Mouse (Mus musculus) MEL (cell line): ENCODE data around the gene Tab1. TPM values are rescaled to one million over a fixed set of nuclear protein-coding genes. Genes with fewer than 3 reads are reported as not detected.

Experiments
- DNase-seq: peaks from one replicate; pipeline ENCODE4 v3.0.0; 2011; ENCODE audit warnings: low read depth, low spot score
- H3K27ac ChIP-seq: 2 replicates; pipeline ENCODE4 v1.5.1; 2012; ENCODE audit warnings: low read depth, mild to moderate bottlenecking, control low read depth, low read length, moderate library complexity; ENCODE audit not compliant: control insufficient read depth
- H3K27me3 ChIP-seq, 2 experiments: fragments of 150-350 bp in 1 of 2; sonication (generic) in 1 of 2; 2 replicates each; pipeline ENCODE4 v1.6.1; 2012; ENCODE audit warnings: low read length in 2 of 2, mild to moderate bottlenecking in 2 of 2, improper control_type of control experiment in 1 of 2, moderate library complexity in 1 of 2; ENCODE audit not compliant: insufficient read depth in 2 of 2, control insufficient read depth in 1 of 2
- H3K36me3 ChIP-seq, 2 experiments: 2 replicates each; pipeline ENCODE4 v1.6.1; 2012 to 2014; ENCODE audit warnings: low read length in 2 of 2, improper control_type of control experiment in 1 of 2, inconsistent platforms in 1 of 2, mild to moderate bottlenecking in 1 of 2; ENCODE audit not compliant: insufficient read depth in 2 of 2, control insufficient read depth in 1 of 2
- H3K4me1 ChIP-seq, 2 experiments: fragments of 150-350 bp in 1 of 2; sonication (generic) in 1 of 2; 2 replicates each; pipeline ENCODE4 v1.6.1; 2012; ENCODE audit warnings: low read length in 2 of 2, improper control_type of control experiment in 1 of 2, mild to moderate bottlenecking in 1 of 2; ENCODE audit not compliant: insufficient read depth in 2 of 2, control insufficient read depth in 1 of 2
- H3K4me3 ChIP-seq, 2 experiments: fragments of 150-350 bp in 1 of 2; sonication (generic) in 1 of 2; 2 replicates each; pipeline ENCODE4 v1.5.1; 2012; ENCODE audit warnings: low read depth in 2 of 2, low read length in 2 of 2, mild to moderate bottlenecking in 2 of 2, moderate library complexity in 2 of 2, control low read depth in 1 of 2, improper control_type of control experiment in 1 of 2; ENCODE audit not compliant: control insufficient read depth in 1 of 2, insufficient read depth in 1 of 2
- H3K79me2 ChIP-seq: 2 replicates; pipeline ENCODE4 v1.6.1; 2012; ENCODE audit warnings: mild to moderate bottlenecking, low read length, moderate library complexity; ENCODE audit not compliant: control insufficient read depth, poor library complexity, insufficient read depth
- H3K9ac ChIP-seq: 2 replicates; pipeline ENCODE4 v1.6.1; 2012; ENCODE audit warnings: low read depth, mild to moderate bottlenecking, control low read depth, low read length, moderate library complexity; ENCODE audit not compliant: control insufficient read depth, poor library complexity, severe bottlenecking
- H3K9me3 ChIP-seq: fragments of 150-350 bp; sonication (generic); replicated peaks from 2 replicates; pipeline ENCODE4 v1.6.1; 2012; ENCODE audit warnings: mild to moderate bottlenecking, low read length, improper control_type of control experiment, moderate library complexity; ENCODE audit not compliant: insufficient read depth
- BHLHE40 ChIP-seq: IDR thresholded peaks from 2 replicates; pipeline ENCODE4 v1.6.1; 2012; ENCODE audit warnings: low read depth, mild to moderate bottlenecking, inconsistent platforms, low read length, improper control_type of control experiment, borderline replicate concordance
- CHD1 ChIP-seq: IDR thresholded peaks from 2 replicates; pipeline ENCODE4 v1.6.1; 2012; ENCODE audit warnings: low read depth, mild to moderate bottlenecking, inconsistent platforms, low read length, improper control_type of control experiment
- CHD2 ChIP-seq: IDR thresholded peaks from 2 replicates; pipeline ENCODE4 v1.6.1; 2011; ENCODE audit warnings: low read length, improper control_type of control experiment
- CTCF ChIP-seq, 3 experiments: IDR thresholded peaks in 2 of 3; conservative IDR thresholded peaks in 1 of 3; 2 replicates each; pipeline ENCODE4 v1.5.1; 2011 to 2012; ENCODE audit warnings: low read length in 3 of 3, low read depth in 2 of 3, mild to moderate bottlenecking in 2 of 3, improper control_type of control experiment in 1 of 3, inconsistent platforms in 1 of 3, mixed read lengths in 1 of 3, moderate library complexity in 1 of 3; ENCODE audit not compliant: control insufficient read depth in 1 of 3, insufficient read depth in 1 of 3, poor library complexity in 1 of 3, severe bottlenecking in 1 of 3
- E2F4 ChIP-seq: IDR thresholded peaks from 2 replicates; pipeline ENCODE4 v1.6.1; 2011; ENCODE audit warnings: low read depth, low read length, improper control_type of control experiment, borderline replicate concordance
- EP300 ChIP-seq, 2 experiments: IDR thresholded peaks; 2 replicates each; pipeline ENCODE4 v1.6.1; 2011; ENCODE audit warnings: improper control_type of control experiment in 2 of 2, low read length in 2 of 2, low read depth in 1 of 2, mild to moderate bottlenecking in 1 of 2
- ETS1 ChIP-seq: IDR thresholded peaks from 2 replicates; pipeline ENCODE4 v1.6.1; 2012; ENCODE audit warnings: low read depth, mild to moderate bottlenecking, inconsistent platforms, low read length, improper control_type of control experiment, moderate library complexity
- GABPA ChIP-seq: IDR thresholded peaks from 2 replicates; pipeline ENCODE4 v1.6.1; 2012; ENCODE audit warnings: low read depth, mild to moderate bottlenecking, inconsistent platforms, low read length, improper control_type of control experiment, moderate library complexity
- GATA1 ChIP-seq: IDR thresholded peaks from 2 replicates; pipeline ENCODE4 v1.6.1; 2011; ENCODE audit warnings: low read depth, low read length, improper control_type of control experiment
- HCFC1 ChIP-seq: IDR thresholded peaks from 2 replicates; pipeline ENCODE4 v1.6.1; 2012; ENCODE audit warnings: low read depth, mild to moderate bottlenecking, inconsistent platforms, low read length, improper control_type of control experiment, moderate library complexity
- KAT2A ChIP-seq: conservative IDR thresholded peaks from 2 replicates; pipeline ENCODE4 v1.6.1; 2012; ENCODE audit warnings: low read depth, low read length, improper control_type of control experiment, inconsistent platforms
- MAX ChIP-seq: IDR thresholded peaks from 2 replicates; pipeline ENCODE4 v1.6.1; 2011; ENCODE audit warnings: low read length, improper control_type of control experiment
- MAZ ChIP-seq: IDR thresholded peaks from 2 replicates; pipeline ENCODE4 v1.6.1; 2012; ENCODE audit warnings: low read depth, mild to moderate bottlenecking, inconsistent platforms, low read length, improper control_type of control experiment
- MEF2A ChIP-seq: IDR thresholded peaks from 2 replicates; pipeline ENCODE4 v1.6.1; 2014; ENCODE audit warnings: low read depth, mild to moderate bottlenecking, inconsistent platforms, low read length, improper control_type of control experiment; ENCODE audit not compliant: poor library complexity, insufficient replicate concordance, severe bottlenecking; ENCODE audit errors: extremely low read depth
- MXI1 ChIP-seq: IDR thresholded peaks from 2 replicates; pipeline ENCODE4 v1.6.1; 2011; ENCODE audit warnings: mild to moderate bottlenecking, low read depth, low read length, improper control_type of control experiment
- MYB ChIP-seq: IDR thresholded peaks from 2 replicates; pipeline ENCODE4 v1.6.1; 2011; ENCODE audit warnings: mild to moderate bottlenecking, low read depth, low read length, improper control_type of control experiment
- MYC ChIP-seq: IDR thresholded peaks from 2 replicates; pipeline ENCODE4 v1.6.1; 2011; ENCODE audit warnings: low read depth, mild to moderate bottlenecking, low read length, improper control_type of control experiment, moderate library complexity
- NELFE ChIP-seq: IDR thresholded peaks from 2 replicates; pipeline ENCODE4 v1.6.1; 2011; ENCODE audit warnings: low read depth, low read length, improper control_type of control experiment
- NRF1 ChIP-seq: IDR thresholded peaks from 2 replicates; pipeline ENCODE4 v1.6.1; 2014; ENCODE audit warnings: low read depth, mild to moderate bottlenecking, inconsistent platforms, low read length, improper control_type of control experiment, moderate library complexity; ENCODE audit not compliant: poor library complexity, insufficient read depth, severe bottlenecking
- POLR2A ChIP-seq, 2 experiments: IDR thresholded peaks; 2 replicates each; pipeline ENCODE4 v1.6.1; 2011 to 2012; ENCODE audit warnings: low read length in 2 of 2, mild to moderate bottlenecking in 2 of 2, control low read depth in 1 of 2, improper control_type of control experiment in 1 of 2, low read depth in 1 of 2, moderate library complexity in 1 of 2; ENCODE audit not compliant: control insufficient read depth in 1 of 2, insufficient read depth in 1 of 2, poor library complexity in 1 of 2
- POLR2AphosphoS5 ChIP-seq: IDR thresholded peaks from 2 replicates; pipeline ENCODE4 v1.6.1; 2012; ENCODE audit warnings: low read depth, borderline replicate concordance, mild to moderate bottlenecking, inconsistent platforms, low read length, moderate library complexity, mixed read lengths
- RAD21 ChIP-seq: IDR thresholded peaks from 2 replicates; pipeline ENCODE4 v1.6.1; 2011; ENCODE audit warnings: mild to moderate bottlenecking, low read depth, low read length, improper control_type of control experiment
- RCOR1 ChIP-seq: IDR thresholded peaks from 2 replicates; pipeline ENCODE4 v1.6.1; 2012; ENCODE audit warnings: low read depth, mild to moderate bottlenecking, inconsistent platforms, low read length, improper control_type of control experiment
- SIN3A ChIP-seq: IDR thresholded peaks from 2 replicates; pipeline ENCODE4 v1.6.1; 2012; ENCODE audit warnings: low read length, improper control_type of control experiment, inconsistent platforms
- SMC3 ChIP-seq: IDR thresholded peaks from 2 replicates; pipeline ENCODE4 v1.6.1; 2011; ENCODE audit warnings: low read depth, low read length, improper control_type of control experiment
- TAL1 ChIP-seq: IDR thresholded peaks from 2 replicates; pipeline ENCODE4 v1.6.1; 2012; ENCODE audit warnings: mild to moderate bottlenecking, inconsistent platforms, low read length, moderate library complexity, mixed read lengths
- TBP ChIP-seq: IDR thresholded peaks from 2 replicates; pipeline ENCODE4 v1.8.0; 2011; ENCODE audit warnings: low read depth, low read length, improper control_type of control experiment
- TCF12 ChIP-seq: IDR thresholded peaks from 2 replicates; pipeline ENCODE4 v1.6.1; 2014; ENCODE audit warnings: low read depth, mild to moderate bottlenecking, inconsistent platforms, low read length, improper control_type of control experiment, moderate library complexity
- UBTF ChIP-seq: IDR thresholded peaks from 2 replicates; pipeline ENCODE4 v1.6.1; 2012; ENCODE audit warnings: low read depth, mild to moderate bottlenecking, inconsistent platforms, low read length, improper control_type of control experiment, moderate library complexity, borderline replicate concordance; ENCODE audit not compliant: insufficient read depth
- USF1 ChIP-seq: IDR thresholded peaks from 2 replicates; pipeline ENCODE4 v1.6.1; 2014; ENCODE audit warnings: low read depth, mild to moderate bottlenecking, inconsistent platforms, low read length, improper control_type of control experiment, moderate library complexity
- USF2 ChIP-seq, 2 experiments: IDR thresholded peaks; 2 replicates each; pipeline ENCODE4 v1.6.1; 2011 to 2012; ENCODE audit warnings: improper control_type of control experiment in 2 of 2, low read length in 2 of 2, borderline replicate concordance in 1 of 2, inconsistent platforms in 1 of 2, low read depth in 1 of 2, mild to moderate bottlenecking in 1 of 2; ENCODE audit not compliant: insufficient read depth in 1 of 2
- ZC3H11A ChIP-seq: IDR thresholded peaks from 2 replicates; pipeline ENCODE4 v1.6.1; 2012; ENCODE audit warnings: low read depth, mild to moderate bottlenecking, inconsistent platforms, low read length, improper control_type of control experiment
- ZKSCAN1 ChIP-seq: IDR thresholded peaks from 2 replicates; pipeline ENCODE4 v1.6.1; 2012; ENCODE audit warnings: low read depth, mild to moderate bottlenecking, inconsistent platforms, low read length, improper control_type of control experiment, moderate library complexity
- ZMIZ1 ChIP-seq: IDR thresholded peaks from 2 replicates; pipeline ENCODE4 v1.6.1; 2012; ENCODE audit warnings: low read depth, mild to moderate bottlenecking, inconsistent platforms, low read length, improper control_type of control experiment, moderate library complexity
- ZNF384 ChIP-seq: IDR thresholded peaks from 2 replicates; pipeline ENCODE4 v1.6.1; 2012; ENCODE audit warnings: low read depth, mild to moderate bottlenecking, inconsistent platforms, low read length, improper control_type of control experiment
- polyA plus RNA-seq, 2 experiments: library from polyadenylated mRNA; stranded (reverse) in 1 of 2; unstranded in 1 of 2; fragments of >175 nt in 1 of 2; fragments of >200 nt in 1 of 2; gene quantifications; 2 replicates each; pipeline versions ENCODE4 v1.2.1 to v1.2.4; 2012; ENCODE audit warnings: low replicate concordance in 2 of 2, low read depth in 1 of 2; ENCODE audit not compliant: insufficient read length in 2 of 2, insufficient read depth in 1 of 2, missing spikeins in 1 of 2
- total RNA-seq: library from RNA; depleted of rRNA; stranded (reverse); fragments of 300-350 nt; gene quantifications from 2 replicates; pipeline ENCODE4 v1.2.3, GENCODE M21; 2012; rRNA removed

Gene Tab1
- total RNA-seq (18.2 and 23.3 TPM in 2 replicates), polyA plus RNA-seq (10 to 100 TPM in 1 of 2 experiments, not detected in 1; 31.1 TPM)

DNA sequence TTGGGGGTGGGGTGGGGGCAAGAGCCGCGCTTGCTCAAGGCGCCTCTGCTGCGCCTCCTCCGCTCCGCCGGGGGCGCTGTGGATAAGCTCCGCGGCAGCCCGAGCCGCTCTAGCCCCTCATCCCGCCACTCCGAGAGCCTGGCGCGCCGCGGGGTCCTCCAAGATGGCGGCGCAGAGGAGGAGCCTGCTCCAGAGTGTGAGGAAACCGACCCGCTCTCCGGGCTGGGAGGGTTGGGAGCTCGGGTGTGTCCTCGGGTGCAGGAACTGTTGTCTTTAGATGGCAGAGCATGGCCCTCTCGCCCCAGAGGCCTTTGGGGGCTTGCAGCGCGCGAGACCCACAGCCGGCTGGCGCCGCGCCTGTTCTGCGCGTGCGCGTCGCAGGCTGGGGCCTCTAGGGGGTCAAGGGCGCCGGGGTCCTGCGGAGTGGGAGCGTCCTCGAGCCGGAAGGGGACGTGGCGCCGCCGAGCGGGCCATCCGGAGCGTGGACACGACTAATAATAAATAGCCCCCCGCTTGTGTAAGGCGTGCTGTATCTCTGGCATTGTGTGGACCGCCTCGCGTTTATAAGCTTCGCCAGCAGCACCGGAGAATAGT is at the start of gene Tab1:
Gene Tab1, plus strand, starts transcription at position 135 of the 594 bp plus-strand sequence.
- peak; percentile 95 for DNase-seq
- H3K9me3 ChIP-seq, result no peaks in the 10 kb centered on the region
- H3K4me1 ChIP-seq, result peaks cover 20 to 41% of the 10 kb centered on the region in 2 experiments
- H3K27ac ChIP-seq, result peak within 1 kb of the TSS; percentile 95
- peaks cover 0 to 38% of the 10 kb centered on the region in 2 experiments; a peak in 2 of 4 replicates for H3K36me3 ChIP-seq
- H3K27me3 ChIP-seq, result no peaks in the 10 kb centered on the region
- peaks cover 39% of the 10 kb centered on the region for H3K79me2 ChIP-seq
- H3K4me3 ChIP-seq, result peak within 1 kb of the TSS; percentile 69 to 76
- peak within 1 kb of the TSS; percentile 99 for H3K9ac ChIP-seq
- peak; percentile 84 for TF ChIP-seq HCFC1
- TF ChIP-seq UBTF, result no peak
- no peak for TF ChIP-seq ZKSCAN1
- TF ChIP-seq CTCF (IDR thresholded peaks at IDR 0.05 in 2 of 3, conservative IDR thresholded peaks at IDR 0.05 in 1 of 3; ENCODE audit: control insufficient read depth in 1 of 3, insufficient read depth in 1 of 3, low read depth in 2 of 3, low read length in 3 of 3, poor library complexity in 1 of 3, severe bottlenecking in 1 of 3), result peak; percentile 26 to 69 (median 58); a peak in 4 of 6 replicates
- no peak for TF ChIP-seq USF2 (IDR thresholded peaks at IDR 0.05; ENCODE audit: borderline replicate concordance in 1 of 2, insufficient read depth in 1 of 2, low read depth in 1 of 2, low read length in 2 of 2)
- peak; percentile 64 for TF ChIP-seq MXI1
- TF ChIP-seq USF1, result 0 out of 2 replicates have a peak, but pooled peaks have one; percentile 21
- peak; percentile 74 for TF ChIP-seq NRF1
- no peak for TF ChIP-seq BHLHE40
- TF ChIP-seq ETS1, result peak; percentile 23; the same call in 1 of the 2 replicates
- TF ChIP-seq E2F4, result peak; percentile 79; the same call in 1 of the 2 replicates
- no peak for TF ChIP-seq TAL1
- no peak for TF ChIP-seq CHD2
- peak; percentile 56 for TF ChIP-seq MAX
- TF ChIP-seq TCF12, result peak; percentile 76
- TF ChIP-seq MYB, result no peak
- 0 out of 2 replicates have a peak, but pooled peaks have one; percentile 5 for TF ChIP-seq POLR2AphosphoS5
- TF ChIP-seq ZC3H11A, result no peak
- TF ChIP-seq EP300 (IDR thresholded peaks at IDR 0.05; ENCODE audit: low read depth in 1 of 2, low read length in 2 of 2), result 0 out of 4 replicates have a peak, but pooled peaks of 1 of the 2 experiments have one; percentile 38
- no peak for TF ChIP-seq GATA1
- no peak for TF ChIP-seq MEF2A
- peak; percentile 85 for TF ChIP-seq SIN3A
- no peak for TF ChIP-seq SMC3
- TF ChIP-seq GABPA, result peak; percentile 73; the same call in 1 of the 2 replicates
- TF ChIP-seq RCOR1, result no peak
- no peak for TF ChIP-seq ZNF384
- TF ChIP-seq ZMIZ1, result peak; percentile 80; the same call in 1 of the 2 replicates
- peak; percentile 82; the same call in 1 of the 2 replicates for TF ChIP-seq MAZ
- no peak; the same call in 1 of the 2 replicates for TF ChIP-seq KAT2A
- peak; percentile 87 to 92 for TF ChIP-seq POLR2A (IDR thresholded peaks at IDR 0.05; ENCODE audit: control insufficient read depth in 1 of 2, insufficient read depth in 1 of 2, low read depth in 1 of 2, low read length in 2 of 2, poor library complexity in 1 of 2)
- no peak; the same call in 1 of the 2 replicates for TF ChIP-seq CHD1
- peak; percentile 60 for TF ChIP-seq TBP
- no peak; the same call in 1 of the 2 replicates for TF ChIP-seq MYC
- TF ChIP-seq RAD21, result no peak
- TF ChIP-seq NELFE, result peak; percentile 75
